Mouse (Mus musculus): ENCODE results near the gene Fam227b.

Fam227b gene

DNA sequence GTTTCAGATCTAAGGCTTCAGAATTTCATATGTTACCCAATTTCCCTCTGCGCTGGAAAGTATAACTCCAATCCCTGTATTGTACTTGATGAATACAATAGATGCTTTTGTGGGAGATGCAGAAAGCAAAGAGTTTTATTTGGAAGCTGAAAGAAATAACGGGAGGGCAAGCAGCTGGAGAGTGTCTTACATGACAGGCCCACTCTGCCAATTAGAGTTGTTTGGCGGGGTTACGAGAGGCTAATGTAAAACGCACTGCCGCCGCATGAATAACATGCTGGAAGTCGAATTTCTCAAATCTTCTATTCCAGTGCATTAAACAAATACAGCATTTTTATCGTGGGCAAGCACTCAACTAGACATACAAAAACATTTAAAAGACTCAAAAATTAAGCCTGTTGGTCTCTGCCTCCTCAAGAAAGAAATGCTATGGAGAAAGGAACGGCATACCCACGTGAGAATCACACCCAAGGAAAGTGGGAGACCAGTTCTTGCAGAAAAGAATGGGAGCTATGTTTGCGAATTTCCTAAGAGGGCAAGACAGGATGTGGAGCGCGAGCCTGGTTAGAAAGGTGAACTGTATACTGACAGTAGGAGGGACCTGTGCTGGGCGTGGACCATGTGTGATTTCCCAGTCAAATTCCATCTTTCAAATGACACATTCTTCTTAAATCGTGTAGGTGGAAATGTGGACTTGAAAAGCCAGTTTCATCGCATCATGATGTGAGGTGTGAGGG is 90.6 kb downstream of the Fam227b start:
- CTCF ChIA-PET, result interaction anchor here (0.6 to 0.7 kb wide), 2 partner anchors 8 to 241 kb away, joined by 3 to 4 read pairs; no protein-coding TSS in a partner anchor

DNA sequence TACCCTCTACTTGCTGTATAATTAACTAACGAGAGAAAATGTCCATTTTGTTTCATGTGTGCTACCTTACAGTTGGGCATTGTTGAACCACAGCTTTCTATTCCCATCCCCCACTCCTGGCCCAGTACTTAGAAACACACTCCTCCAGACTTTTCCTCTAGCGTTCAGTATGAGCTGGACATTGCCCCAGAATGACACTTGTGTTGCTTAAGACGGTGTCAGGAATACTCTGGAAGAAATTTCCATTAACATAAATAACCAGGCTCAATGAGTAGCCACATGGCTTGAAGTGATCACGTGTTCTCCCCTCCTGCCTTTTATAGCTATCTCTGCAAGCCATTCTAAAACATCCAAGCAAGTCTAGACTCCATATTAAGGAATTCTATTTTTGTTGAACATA is 91.2 kb downstream of the Fam227b start:
- CTCF ChIA-PET, result interaction anchor here (0.7 kb wide), 1 partner anchor 9 kb away, joined by 3 read pairs; no protein-coding TSS in a partner anchor

DNA sequence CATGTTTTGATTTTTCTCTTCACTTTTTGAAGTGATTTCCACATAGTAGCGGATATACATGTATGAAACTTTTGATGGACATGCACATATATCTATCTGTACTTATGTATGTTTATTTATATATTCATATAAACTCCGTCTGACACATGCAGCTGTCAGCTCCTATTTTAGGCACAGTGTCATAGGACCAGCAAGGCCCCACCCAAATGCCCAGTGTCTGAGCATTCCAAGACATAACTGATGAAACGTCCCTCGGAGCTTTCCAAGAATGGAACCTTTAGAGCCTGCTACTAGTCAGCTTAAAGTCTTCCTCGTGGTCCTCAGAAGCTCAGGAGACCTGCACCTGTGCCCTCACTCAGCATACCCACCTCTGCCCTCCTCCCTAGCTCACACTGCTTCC is 98.1 kb downstream of the Fam227b start:
- CTCF ChIA-PET, result no interaction called here

DNA sequence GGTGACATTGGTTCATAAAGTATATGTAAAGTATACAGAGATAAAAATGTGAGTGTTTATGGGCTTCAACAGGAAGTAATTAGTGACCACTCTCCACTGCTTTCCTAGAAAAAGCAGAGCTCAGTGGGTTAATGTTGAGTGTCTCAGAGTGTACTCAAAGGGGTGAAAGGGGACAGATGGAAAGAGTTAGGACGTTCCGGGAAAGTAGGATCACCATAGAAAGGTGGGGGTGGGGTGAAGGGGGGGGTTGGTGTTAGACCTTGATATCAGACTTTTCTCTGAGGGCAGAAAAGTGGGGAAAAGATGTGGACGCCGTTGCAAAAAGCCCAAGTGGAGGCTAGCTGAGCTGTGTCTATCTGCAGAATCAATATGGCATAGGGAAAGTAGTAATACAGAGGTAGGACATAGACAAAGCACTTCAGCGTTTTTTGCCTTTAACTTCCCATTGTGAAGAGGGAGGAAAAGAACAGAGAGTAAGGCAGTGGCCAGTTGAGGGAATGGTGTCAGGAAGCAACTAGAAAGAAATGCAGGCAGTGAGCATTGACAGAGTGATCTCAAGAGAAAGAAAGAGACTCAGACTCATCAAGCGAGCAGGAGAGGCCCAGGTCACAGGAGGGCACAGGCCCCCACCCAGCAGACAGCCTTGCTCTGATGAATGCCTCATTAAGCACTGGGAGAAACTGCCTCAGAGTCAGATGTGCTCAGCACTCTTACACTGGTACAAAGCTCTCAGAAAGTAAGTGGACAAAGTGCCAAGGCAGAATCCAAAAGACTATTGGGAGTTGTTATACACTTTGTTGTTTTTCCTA is 98.9 kb downstream of the Fam227b start:
- CTCF ChIA-PET, result no interaction called here

DNA sequence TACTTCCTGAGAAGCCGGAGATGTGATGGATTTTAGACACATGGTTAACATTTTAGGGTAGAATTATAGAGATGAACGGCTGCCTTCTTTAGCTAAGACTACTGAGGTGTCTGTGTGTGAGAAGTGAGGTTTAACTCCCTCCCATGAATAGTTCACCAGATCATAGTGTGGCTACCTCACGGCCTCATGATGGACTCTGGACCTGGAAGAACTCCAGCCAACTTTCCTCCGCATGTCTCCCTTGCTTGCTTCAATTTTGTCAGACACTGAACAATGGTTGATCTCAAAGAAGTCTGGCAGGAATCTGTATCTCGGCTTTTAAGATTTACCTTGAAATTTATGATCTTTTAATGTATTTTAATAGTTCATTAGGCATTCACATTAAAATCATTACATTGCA is 106.2 kb downstream of the Fam227b start:
- CTCF ChIA-PET, result no interaction called here

DNA sequence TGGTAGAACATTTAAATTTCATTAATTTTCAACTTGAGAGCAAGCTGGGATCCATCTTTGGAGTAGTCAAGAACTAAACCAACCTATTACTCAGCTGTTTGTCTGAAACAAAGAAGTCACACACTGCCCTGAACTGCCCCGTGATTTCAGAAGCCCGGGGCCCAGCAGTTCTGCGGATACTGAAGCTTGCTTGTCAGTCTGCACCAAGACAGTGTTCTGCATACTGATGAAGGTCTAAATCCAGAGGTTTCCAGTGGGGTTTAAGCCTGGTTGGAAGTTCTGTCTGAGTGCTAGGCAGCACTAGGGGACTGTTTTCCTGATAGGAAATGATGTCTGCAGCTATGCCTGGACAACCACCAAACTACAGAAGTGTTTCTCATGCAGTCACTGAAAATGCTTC is 109.1 kb downstream of the Fam227b start:
- CTCF ChIA-PET, result no interaction called here

DNA sequence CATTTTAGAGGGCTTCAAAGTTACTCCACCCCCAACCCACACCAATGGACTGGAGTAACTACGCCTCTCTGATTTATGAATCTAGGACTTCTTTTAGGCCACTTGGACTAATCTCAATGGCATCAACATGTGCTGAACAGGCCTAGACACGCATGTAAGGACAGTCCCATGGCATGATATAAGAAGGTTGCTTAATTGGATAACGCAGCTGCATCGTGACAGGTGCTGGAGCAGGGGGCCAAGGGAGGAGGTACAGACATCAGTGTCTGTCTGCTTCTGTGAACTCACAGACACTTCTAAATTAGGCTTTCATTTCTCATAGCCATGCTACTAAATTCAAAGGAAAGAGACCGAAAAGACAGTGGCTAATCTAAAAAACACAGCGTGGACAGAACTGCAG is 110.6 kb downstream of the Fam227b start:
- CTCF ChIA-PET, result no interaction called here

DNA sequence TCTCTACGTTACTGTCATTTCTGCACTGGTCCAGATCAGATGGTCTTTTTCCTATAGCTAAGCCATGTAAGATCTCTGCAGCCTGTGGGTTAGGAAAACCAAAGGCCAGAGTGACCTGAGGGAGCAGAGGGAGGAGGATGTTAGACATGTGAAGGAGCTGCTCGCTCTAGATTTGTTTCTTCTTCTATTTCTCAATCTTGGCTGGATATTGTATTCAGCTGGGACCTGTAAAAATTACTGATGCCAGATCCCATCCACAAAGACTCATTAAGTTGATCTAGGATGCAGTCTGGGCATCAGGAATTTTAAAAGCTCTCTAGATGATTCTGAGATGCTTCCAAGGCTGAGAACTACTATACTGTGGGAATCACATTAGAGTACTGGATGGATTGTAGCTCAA is 111.2 kb downstream of the Fam227b start:
- CTCF ChIA-PET, result no interaction called here

DNA sequence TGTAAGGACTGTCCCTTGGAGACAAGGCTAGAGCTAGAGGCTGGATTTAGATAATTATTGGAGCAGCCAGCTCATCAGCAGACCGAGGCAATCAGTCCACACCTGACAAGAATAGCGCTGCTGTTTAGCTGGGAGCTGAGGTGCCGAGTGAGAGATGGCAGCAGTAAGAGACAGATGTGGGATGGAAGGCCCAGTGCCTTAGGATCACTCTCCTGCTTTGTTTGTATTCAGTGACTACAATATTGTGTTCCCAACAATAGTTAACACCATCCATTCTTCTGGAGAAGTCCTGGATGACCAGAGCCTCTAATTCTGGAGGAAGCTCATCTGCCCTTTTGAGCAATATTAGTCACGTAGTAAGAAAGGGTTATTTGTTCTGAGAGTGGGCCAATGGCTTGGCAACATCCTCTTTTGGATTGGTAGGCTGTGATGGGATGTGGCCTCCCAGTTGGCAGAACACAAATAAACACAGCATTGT is 112.4 kb downstream of the Fam227b start:
- CTCF ChIA-PET, result no interaction called here

DNA sequence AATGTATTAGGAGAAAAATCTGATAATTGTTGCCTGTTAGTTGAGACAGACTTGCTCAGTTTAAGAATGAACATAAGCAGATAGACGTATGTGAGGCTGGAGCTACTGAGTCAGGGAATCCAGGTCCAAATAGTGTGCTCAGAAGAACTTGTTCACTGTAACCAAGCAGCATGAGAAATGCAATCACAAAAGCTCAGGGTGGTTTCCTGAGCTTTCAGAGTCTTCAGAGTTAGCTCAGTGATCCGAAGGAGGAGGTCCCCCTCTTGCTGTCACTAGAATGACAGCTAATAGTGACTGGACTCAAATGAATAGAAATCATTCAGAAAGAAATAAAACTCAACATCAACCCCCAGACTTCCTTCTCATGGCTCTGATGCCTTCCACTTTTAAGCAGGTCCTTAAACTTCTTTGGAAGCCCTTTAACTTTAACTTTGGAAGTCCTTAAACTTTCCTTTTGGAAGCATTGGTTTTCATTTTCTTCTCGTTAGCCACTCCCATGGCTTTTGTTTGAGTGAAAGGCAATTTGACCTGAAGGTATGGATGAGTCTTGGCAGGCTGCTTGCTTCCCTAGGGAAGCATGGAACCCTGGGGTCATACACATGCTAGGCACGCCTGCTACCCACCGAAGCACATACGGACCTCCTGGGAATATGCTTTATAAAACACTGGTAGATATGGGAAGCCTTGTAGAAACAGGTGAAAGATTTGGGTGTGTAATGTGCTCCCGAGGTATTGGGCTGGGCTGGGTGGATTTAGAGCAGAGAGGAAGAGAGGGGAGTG is 113.4 kb downstream of the Fam227b start:
- CTCF ChIA-PET, result no interaction called here

DNA sequence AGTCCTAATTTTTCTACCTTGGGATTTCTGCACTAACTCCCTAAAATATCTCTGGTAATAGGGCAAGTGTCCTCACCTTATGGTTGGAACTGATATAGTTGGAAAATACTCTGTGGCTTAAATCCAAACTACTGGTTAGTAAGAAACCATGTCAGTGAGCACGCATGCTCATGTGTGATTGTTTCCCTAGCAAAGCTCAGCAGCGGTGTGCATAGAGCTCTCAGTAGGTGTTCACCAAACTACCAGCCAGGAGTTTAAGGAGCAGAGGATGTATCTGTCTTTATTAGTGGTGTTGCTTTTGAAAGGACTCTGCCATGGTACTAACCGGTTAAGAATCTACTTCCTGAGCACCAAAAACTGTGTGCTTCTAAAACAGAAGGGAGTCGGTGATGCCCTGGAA is 115.7 kb downstream of the Fam227b start:
- CTCF ChIA-PET, result no interaction called here

DNA sequence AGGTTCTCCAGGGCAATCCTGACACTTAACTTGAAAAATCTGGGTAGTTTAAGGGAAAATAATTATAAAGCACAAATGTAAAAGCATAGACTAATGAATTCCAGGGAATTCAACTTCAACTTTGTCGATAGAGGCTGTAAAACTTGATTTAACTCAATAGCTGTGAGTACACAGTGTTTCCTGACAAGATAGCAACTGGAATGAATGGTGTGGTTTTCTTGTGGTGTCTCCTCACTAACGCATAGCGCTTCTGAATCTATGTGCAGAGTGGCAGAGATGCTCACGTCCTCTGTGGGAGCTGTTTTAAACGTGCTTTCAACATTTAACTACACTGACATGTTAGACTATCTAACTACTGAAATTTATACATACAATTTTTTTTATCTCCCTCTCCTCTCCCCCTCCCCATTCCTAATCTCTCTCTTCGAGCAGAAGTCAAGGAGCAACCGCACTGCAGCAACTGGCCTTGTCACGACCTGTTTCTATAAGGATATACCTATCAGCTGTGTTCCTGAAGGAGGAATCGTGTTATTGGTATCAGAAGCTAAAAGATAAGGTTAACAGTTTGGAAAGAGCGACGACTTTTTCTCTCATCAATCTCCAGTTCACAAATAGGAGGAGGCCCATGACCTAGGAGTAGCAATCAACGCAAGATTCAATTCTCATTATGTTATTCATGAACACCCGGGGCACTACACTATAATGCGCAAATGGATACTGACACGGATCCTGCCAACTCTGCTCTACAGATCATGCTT is 116.6 kb downstream of the Fam227b start:
- CTCF ChIA-PET, result interaction anchor here (0.5 kb wide), 1 partner anchor 898 kb away, joined by 3 read pairs; the partner anchor contains the start of gene Sppl2a

DNA sequence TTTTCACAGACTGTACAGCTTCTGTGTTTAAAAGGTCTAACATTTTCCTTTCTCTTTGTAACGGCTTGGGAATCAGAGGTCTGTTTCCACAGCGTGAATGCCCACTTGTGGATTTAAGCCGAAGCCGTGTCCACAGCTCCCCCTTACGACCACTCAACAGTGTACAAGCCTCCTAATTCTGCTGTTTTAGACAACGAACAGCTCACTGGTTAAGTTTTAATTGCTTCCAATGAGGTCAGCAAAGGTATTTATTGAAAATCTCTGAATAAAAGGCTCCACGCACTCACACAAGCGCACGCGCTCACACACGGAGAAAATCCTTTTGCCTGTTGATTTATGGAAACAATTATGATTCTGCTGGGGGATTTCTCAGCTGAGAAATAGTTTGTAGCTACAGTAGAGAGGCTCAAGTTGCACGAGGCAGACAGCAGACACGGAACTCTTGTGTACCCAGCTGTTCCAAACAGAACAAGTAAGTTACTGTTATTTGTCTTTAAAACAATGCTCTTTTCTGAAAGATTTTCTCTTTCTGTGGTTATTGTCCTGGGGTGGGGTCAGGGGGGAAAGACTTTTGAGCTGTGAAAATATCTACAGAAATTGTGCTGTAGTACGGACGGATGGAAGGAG is 117.3 kb downstream of the Fam227b start, which contains the start of gene Fgf7:
Gene Fgf7, plus strand, starts transcription at position 280 of the 627 bp plus-strand sequence.
- CTCF ChIA-PET, result interaction anchor here (0.5 kb wide), 1 partner anchor 898 kb away, joined by 3 read pairs; the partner anchor contains the start of gene Sppl2a

DNA sequence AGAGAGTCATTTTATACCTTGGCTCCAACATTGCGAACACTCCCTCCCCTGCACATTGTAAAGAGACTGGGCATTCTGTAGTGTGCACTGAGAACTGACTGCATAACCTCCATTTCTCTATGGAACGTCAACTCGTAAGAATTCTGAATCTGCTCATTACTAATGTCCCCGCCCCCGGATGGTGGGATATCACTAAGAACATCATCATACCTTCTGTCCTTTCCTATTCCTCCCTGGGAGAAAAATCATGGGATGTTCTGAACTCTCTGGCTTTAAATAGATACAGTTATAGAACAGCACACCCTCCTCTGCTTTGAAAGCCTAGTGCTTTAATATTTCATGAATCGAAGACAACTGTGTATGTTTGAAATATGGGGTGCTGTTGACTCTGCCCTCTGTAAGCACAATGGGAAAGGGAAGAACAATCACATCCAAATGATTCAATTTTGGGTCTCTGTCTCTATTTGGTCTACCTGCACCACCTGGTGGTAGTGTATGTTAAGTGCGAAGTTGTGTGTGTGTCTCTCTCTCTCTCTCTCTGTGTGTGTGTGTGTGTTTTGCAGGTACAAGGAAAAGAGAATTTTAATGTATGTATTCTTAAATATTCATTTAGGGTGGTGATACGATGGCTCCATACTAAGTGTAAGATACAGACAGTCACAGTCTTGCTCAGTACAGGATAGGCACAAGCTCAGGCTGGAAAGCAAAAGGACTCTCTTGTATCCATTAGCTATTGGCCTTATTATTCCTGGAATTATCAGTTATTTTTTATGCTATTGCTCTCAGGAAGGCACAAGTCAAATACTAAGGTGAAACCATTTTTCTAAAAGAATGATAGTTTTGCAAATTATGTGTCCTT is 118.5 kb downstream of the Fam227b start:
- CTCF ChIA-PET, result no interaction called here

DNA sequence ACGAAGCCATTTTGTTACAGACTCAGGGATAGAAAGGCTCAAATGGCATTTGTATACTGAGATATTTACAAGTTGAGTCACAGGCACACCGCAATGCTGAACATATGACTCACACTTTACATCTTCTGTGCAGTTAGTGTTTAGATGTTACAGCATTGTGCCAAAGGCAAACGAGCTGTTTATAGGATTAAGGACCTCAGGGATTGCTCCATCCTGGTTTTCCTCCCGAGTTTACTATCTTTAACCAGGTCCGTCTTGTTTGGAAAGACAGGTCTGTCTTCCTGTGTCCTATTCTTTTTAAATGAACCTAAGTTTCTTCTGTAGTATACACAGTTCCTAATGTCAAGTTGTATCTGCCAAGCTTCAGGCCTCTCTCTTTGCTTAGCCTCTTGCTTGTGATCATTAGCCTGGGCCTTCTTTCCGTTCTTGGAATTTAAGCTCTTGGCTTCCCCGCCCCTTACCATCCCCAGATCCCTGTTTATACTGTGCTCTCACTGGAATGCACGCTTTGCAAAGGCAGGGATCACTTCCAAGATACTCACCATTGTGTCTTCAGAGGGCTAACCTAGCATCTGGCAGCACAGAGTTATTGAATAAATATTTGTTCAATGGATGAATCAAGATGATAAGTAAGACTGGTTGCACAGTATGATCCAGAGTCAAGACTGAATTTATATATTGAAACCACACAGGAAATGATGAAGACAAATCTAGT is 120.5 kb downstream of the Fam227b start:
- CTCF ChIA-PET, result no interaction called here

DNA sequence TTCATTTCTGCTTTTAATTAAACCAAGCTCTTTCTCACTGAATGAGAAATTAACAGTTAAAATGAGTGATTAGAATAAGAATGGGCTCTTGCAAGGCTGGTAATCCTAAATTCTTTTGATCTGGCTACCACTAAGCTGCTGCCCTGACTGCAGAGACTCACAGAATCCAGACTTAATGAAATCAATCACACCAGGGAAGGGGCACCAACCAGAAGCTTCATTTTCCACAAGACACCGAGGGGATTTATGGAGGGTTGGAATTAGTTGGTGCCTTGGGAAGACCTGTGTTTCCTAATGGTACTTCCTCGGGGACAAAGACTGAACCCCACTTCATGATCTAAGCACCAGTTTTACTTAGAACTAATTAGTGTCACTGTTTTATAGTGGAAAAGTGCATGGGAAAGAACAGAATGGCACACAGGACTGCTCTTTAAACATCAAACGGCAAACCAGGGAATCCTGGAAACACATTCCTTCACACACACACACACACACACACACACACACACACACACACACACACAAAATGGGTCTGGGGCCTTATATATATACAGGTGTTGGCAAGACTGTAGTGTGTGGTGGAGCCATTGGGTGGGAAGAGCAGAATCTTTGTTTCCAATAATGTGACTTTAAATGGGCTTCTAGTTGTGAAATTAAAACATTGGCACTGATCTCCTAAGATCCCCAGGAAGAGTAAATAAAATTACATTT is 135.9 kb downstream of the Fam227b start:
- CTCF ChIA-PET, result interaction anchor here (0.6 kb wide), 1 partner anchor 33 kb away, joined by 7 read pairs; no protein-coding TSS in a partner anchor

DNA sequence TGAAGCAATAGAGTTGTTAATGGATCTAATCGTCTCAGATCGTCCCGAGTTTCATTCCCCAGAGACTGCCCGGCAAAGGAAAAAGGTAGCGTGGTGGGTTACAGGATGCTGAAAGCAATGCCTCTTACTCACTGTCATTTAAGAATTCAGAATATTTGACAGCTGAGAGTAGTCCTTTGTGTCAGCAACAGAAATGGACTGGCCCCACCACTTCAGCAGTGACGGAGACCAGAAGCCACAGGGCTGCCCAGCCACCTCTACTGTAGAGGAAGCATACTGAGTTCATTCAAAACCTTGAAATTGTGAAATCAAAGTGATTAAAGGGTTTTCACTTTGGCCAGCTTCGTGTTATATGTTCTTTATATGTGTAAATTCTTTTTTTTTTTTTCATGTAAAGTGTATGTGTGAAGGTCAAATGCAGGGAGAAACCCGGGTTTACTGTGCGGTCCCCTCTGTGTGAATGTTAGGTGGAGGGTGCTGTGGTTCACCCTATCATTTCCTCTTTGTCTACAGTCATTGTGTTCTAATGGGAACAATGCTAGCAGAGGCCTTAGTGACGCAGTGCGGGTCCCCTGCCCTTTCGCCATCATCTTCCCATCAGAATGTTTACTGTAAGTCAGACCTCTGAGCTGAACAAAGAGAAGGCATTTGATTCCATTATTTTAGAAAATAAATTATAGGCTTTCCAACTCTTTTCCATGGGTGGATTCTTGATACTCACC is 136.7 kb downstream of the Fam227b start:
- CTCF ChIA-PET, result no interaction called here

DNA sequence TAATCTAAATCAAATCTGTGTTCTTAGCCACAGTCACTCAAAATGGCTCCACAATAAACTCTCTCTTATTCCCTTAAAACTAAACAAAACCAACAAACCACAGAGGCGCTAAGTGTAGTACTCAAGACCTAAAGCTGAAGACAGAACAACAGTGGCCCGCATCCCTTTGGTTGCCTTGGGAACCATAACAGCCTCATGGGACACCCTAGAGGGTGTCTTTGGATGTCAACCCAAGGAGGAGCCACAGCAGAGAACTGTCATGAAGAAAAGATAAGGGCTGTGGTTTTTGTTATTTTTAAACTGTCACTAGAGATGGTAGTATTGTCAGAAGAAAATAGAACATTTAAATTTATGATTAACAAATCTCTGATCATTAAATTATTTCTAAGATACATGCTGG is 145.1 kb downstream of the Fam227b start:
- CTCF ChIA-PET, result no interaction called here

Measured in spleen, embryonic (tissue).